Comparison of ENCODE assay signal across 33 mouse cellular contexts in the genomic region with DNA sequence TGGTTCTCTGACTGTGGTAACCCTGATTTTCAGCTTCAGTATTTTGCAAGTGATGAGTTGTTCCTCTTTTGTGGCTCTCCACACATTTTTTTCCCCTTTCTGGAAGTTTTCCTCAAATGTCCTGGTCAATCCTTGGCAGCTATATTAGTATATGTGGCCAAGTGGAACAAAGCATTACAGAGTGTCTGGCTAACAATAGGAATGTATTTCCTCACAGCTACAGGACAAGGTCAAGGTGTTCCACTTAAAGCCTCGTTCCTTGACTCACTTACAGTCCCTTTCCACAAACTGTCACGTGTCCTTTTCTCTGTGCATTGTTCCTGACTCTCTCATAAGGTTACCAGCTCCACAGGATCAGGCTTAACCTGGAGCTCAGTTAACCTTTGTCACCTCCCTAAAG. TPM values are rescaled to one million over a fixed set of nuclear protein-coding genes. Genes with fewer than 3 reads are reported as not detected.
DNase-seq lines count a peak whose midpoint lies in the region; ATAC-seq and TF ChIP-seq lines count a peak whose summit lies in the region.
"Had no signal": no experiment of that assay in that cellular context is flagged by ENCODE, and none has a peak within 500 bp of the region (broad histone marks: within the 10 kb centered on the region; RNA-seq: fewer than 3 reads in every experiment).

No protein-coding gene starts in this region.

- no peak for ATAC-seq in heart, embryonic 11.5 days (replicated peaks; ENCODE audit: insufficient number of reproducible peaks, low FRiP score, low TSS enrichment)
- no peak; the same call in 1 of the 2 replicates for ATAC-seq in stomach, postnatal 0 days (ENCODE audit: low FRiP score, low TSS enrichment)
- ATAC-seq: activated CD4-positive, CD25-positive, alpha-beta regulatory T cell, adult 4 months; CD4-positive, CD25-positive, alpha-beta regulatory T cell, adult 4 months; forebrain, embryonic 15.5 days; Patski had no signal

- H3K36me3 ChIP-seq in heart, embryonic 11.5 days (ENCODE audit: control insufficient read depth, insufficient read depth, low read length) = no peaks in the 10 kb centered on the region
- no peaks in the 10 kb centered on the region for H3K36me3 ChIP-seq in stomach, postnatal 0 days (ENCODE audit: control insufficient read depth, insufficient read depth, low read length)
- H3K36me3 ChIP-seq: embryonic facial prominence, embryonic 13.5 days; forebrain, embryonic 15.5 days; heart, embryonic 15.5 days; limb, embryonic 12.5 days; liver, embryonic 13.5 days; midbrain, embryonic 12.5 days had no signal

- no peak for TF ChIP-seq POLR2A in lung, adult 2 months (IDR thresholded peaks at IDR 0.05; ENCODE audit: borderline replicate concordance, extremely low read depth, low read depth, low read length)

- H3K4me3 ChIP-seq in heart, embryonic 11.5 days (ENCODE audit: low read depth, low read length) = no peak overlapping the region
- H3K4me3 ChIP-seq in lung, adult 2 months (replicated peaks; ENCODE audit: extremely low read depth, low read depth, low read length) = no peak overlapping the region
- no peak overlapping the region for H3K4me3 ChIP-seq in stomach, postnatal 0 days (ENCODE audit: low read depth, low read length)
- H3K4me3 ChIP-seq: embryonic facial prominence, embryonic 13.5 days; erythroblast, embryonic 14.5 days; forebrain, embryonic 15.5 days; heart, adult 2 months; heart, embryonic 15.5 days; layer of hippocampus, adult 2 months; limb, embryonic 12.5 days; liver, embryonic 13.5 days; midbrain, embryonic 12.5 days had no signal

- peaks cover 4% of the 10 kb centered on the region; the same call in 1 of the 2 replicates for H3K4me1 ChIP-seq in heart, embryonic 11.5 days (ENCODE audit: control insufficient read depth, insufficient read depth, low read length)
- H3K4me1 ChIP-seq in lung, adult 2 months (ENCODE audit: control insufficient read depth, insufficient read depth, low read length) = no peaks in the 10 kb centered on the region
- H3K4me1 ChIP-seq in stomach, postnatal 0 days (replicated peaks; ENCODE audit: control insufficient read depth, insufficient read depth) = no peaks in the 10 kb centered on the region
- H3K4me1 ChIP-seq: forebrain, embryonic 15.5 days; heart, embryonic 15.5 days; liver, embryonic 13.5 days had no signal

- H3K9ac ChIP-seq in heart, embryonic 11.5 days (ENCODE audit: low read depth, low read length) = no peak overlapping the region
- no peak overlapping the region for H3K9ac ChIP-seq in stomach, postnatal 0 days (ENCODE audit: low read length)
- H3K9ac ChIP-seq: embryonic facial prominence, embryonic 13.5 days; forebrain, embryonic 15.5 days; heart, embryonic 15.5 days; hindbrain, embryonic 14.5 days; limb, embryonic 12.5 days; liver, embryonic 13.5 days; lung, embryonic 14.5 days; midbrain, embryonic 12.5 days had no signal

- no peak for TF ChIP-seq EP300 in stomach, postnatal 0 days (optimal IDR thresholded peaks at IDR 0.05)

- peak; percentile 31 for DNase-seq in heart, adult 11 months
- peak; percentile 4 for DNase-seq in lung, postnatal 25 days (ENCODE audit: low spot score)
- DNase-seq in lung, adult 2 months = no peak
- DNase-seq in fat pad, adult 2 months (ENCODE audit: extremely low read depth, low read depth, low spot score) = peak; percentile 21
- no peak for DNase-seq in thymus, postnatal 0 days (ENCODE audit: low spot score)
- DNase-seq in stomach, postnatal 0 days (ENCODE audit: low spot score) = no peak
- DNase-seq: adrenal gland, postnatal 10 days; cerebellum, adult 2 months; cerebellum, postnatal 36 days; embryo, embryonic 11 days; gastrocnemius, postnatal 14 days; heart, adult 2 months; heart, postnatal 4 days; kidney, adult 9 months; kidney, postnatal 14 days; layer of hippocampus, postnatal 36 days; liver, embryonic 13.5 days; lung, embryonic 14.5 days; thymus, postnatal 25 days had no signal

- WGBS in heart, embryonic 11.5 days (ENCODE audit: insufficient replicate concordance) = 51% methylated on average over 2 of the region's 2 CpGs
- 18% methylated on average over 2 of the region's 2 CpGs for WGBS in lung, adult 2 months
- WGBS in stomach, postnatal 0 days = 45% methylated on average over 2 of the region's 2 CpGs

- H3K27me3 ChIP-seq in heart, embryonic 11.5 days (ENCODE audit: control insufficient read depth, insufficient read depth, low read length) = no peaks in the 10 kb centered on the region
- H3K27me3 ChIP-seq in stomach, postnatal 0 days (ENCODE audit: control insufficient read depth, insufficient read depth, low read length) = no peaks in the 10 kb centered on the region
- H3K27me3 ChIP-seq: embryonic facial prominence, embryonic 13.5 days; forebrain, embryonic 15.5 days; heart, embryonic 15.5 days; limb, embryonic 12.5 days; liver, embryonic 13.5 days; midbrain, embryonic 12.5 days; Patski had no signal

- H3K27ac ChIP-seq in heart, embryonic 11.5 days (ENCODE audit: low read depth, low read length) = no peak overlapping the region
- H3K27ac ChIP-seq in stomach, postnatal 0 days (replicated peaks) = no peak overlapping the region
- H3K27ac ChIP-seq: embryonic facial prominence, embryonic 13.5 days; forebrain, embryonic 15.5 days; heart, adult 2 months; heart, embryonic 15.5 days; hindbrain, embryonic 14.5 days; layer of hippocampus, adult 2 months; limb, embryonic 12.5 days; liver, embryonic 13.5 days; midbrain, embryonic 12.5 days had no signal

- no peak for TF ChIP-seq CTCF in lung, adult 2 months (IDR thresholded peaks at IDR 0.05; ENCODE audit: insufficient read depth, low read length)
- no peak for TF ChIP-seq CTCF in stomach, postnatal 0 days (IDR thresholded peaks at IDR 0.05; ENCODE audit: low read depth)

- H3K9me3 ChIP-seq in heart, embryonic 11.5 days (replicated peaks; ENCODE audit: control insufficient read depth, low read length) = no peaks in the 10 kb centered on the region
- no peaks in the 10 kb centered on the region for H3K9me3 ChIP-seq in stomach, postnatal 0 days (ENCODE audit: control insufficient read depth, low read length)
- H3K9me3 ChIP-seq: embryonic facial prominence, embryonic 13.5 days; forebrain, embryonic 15.5 days; heart, embryonic 15.5 days; limb, embryonic 12.5 days; liver, embryonic 13.5 days; midbrain, embryonic 12.5 days had no signal

- H3K4me2 ChIP-seq in heart, embryonic 11.5 days = no peak overlapping the region
- no peak overlapping the region for H3K4me2 ChIP-seq in stomach, postnatal 0 days (replicated peaks; ENCODE audit: low read depth)
- H3K4me2 ChIP-seq: embryonic facial prominence, embryonic 13.5 days; forebrain, embryonic 15.5 days; heart, embryonic 15.5 days; hindbrain, embryonic 14.5 days; limb, embryonic 12.5 days; liver, embryonic 13.5 days; lung, embryonic 14.5 days; midbrain, embryonic 12.5 days had no signal

RNA-seq across cellular contexts. Expression of a gene that starts 3.3 kb away (rescaled TPM):
- not detected in 2 replicates for polyA plus RNA-seq in heart, embryonic 11.5 days (2014; fragmentation: Nextera tagmentation; extraction: Ambion mirVana)
- not detected in 2 replicates for polyA plus RNA-seq in lung, adult 2 months (2012; rRNA removed)
- not detected in 2 replicates for polyA plus RNA-seq in thymus, postnatal 0 days (2015; fragmentation: Nextera tagmentation; extraction: Ambion mirVana)
- not detected in 2 replicates for polyA plus RNA-seq in stomach, postnatal 0 days (2015; fragmentation: Nextera tagmentation; extraction: Ambion mirVana)
- polyA plus RNA-seq: activated CD4-positive, CD25-positive, alpha-beta regulatory T cell, adult 4 months; CD4-positive, CD25-positive, alpha-beta regulatory T cell, adult 4 months; cerebellum, adult 2 months; embryonic facial prominence, embryonic 13.5 days; erythroblast, embryonic 14.5 days; forebrain, embryonic 15.5 days; heart, adult 2 months; heart, embryonic 15.5 days; hindbrain, embryonic 14.5 days; intestine, embryonic 14.5 days; limb, embryonic 12.5 days; liver, embryonic 13.5 days; lung, embryonic 14.5 days; midbrain, embryonic 12.5 days; Patski; small intestine, adult 2 months had no signal

RNA-seq across cellular contexts. Expression of a gene that starts 37.1 kb away (rescaled TPM):
- 37.7 and 39.3 TPM in 2 replicates for polyA plus RNA-seq in heart, embryonic 11.5 days (2014; fragmentation: Nextera tagmentation; extraction: Ambion mirVana)
- 12.3 and 16.1 TPM in 2 replicates for polyA plus RNA-seq in lung, adult 2 months (2012; rRNA removed)
- 20.2 and 21.2 TPM in 2 replicates for polyA plus RNA-seq in thymus, postnatal 0 days (2015; fragmentation: Nextera tagmentation; extraction: Ambion mirVana)
- 24.2 and 24.7 TPM in 2 replicates for polyA plus RNA-seq in stomach, postnatal 0 days (2015; fragmentation: Nextera tagmentation; extraction: Ambion mirVana)

RNA-seq across cellular contexts. Expression of a gene that starts 38.4 kb away (rescaled TPM):
- not detected in 2 replicates for polyA plus RNA-seq in heart, embryonic 11.5 days (2014; fragmentation: Nextera tagmentation; extraction: Ambion mirVana)
- polyA plus RNA-seq in lung, adult 2 months (2012; rRNA removed) = not detected in 2 replicates
- polyA plus RNA-seq in thymus, postnatal 0 days (2015; fragmentation: Nextera tagmentation; extraction: Ambion mirVana) = 0.64 and 1.5 TPM in 2 replicates
- 1.5 TPM in 1 of 2 replicates, not detected in the other for polyA plus RNA-seq in stomach, postnatal 0 days (2015; fragmentation: Nextera tagmentation; extraction: Ambion mirVana)
- polyA plus RNA-seq: activated CD4-positive, CD25-positive, alpha-beta regulatory T cell, adult 4 months; CD4-positive, CD25-positive, alpha-beta regulatory T cell, adult 4 months; cerebellum, adult 2 months; embryonic facial prominence, embryonic 13.5 days; erythroblast, embryonic 14.5 days; forebrain, embryonic 15.5 days; heart, adult 2 months; heart, embryonic 15.5 days; hindbrain, embryonic 14.5 days; intestine, embryonic 14.5 days; limb, embryonic 12.5 days; liver, embryonic 13.5 days; lung, embryonic 14.5 days; midbrain, embryonic 12.5 days; small intestine, adult 2 months had no signal

Comparison
In these comparisons a context has a peak if more than half of its experiments do, and no peak if none do; other contexts are left out.
1. DNase-seq: peak in heart, adult 11 months (single experiment), lung, postnatal 25 days (single experiment) and fat pad, adult 2 months (single experiment); none in lung, adult 2 months (single experiment), thymus, postnatal 0 days (single experiment) and stomach, postnatal 0 days (single experiment).